Mouse (Mus musculus) cortical plate, adult 2 months (tissue): ENCODE data around the gene Vps4b.

Source experiments
- CTCF ChIP-seq: fragments of 200-500 bp; IDR thresholded peaks from 2 replicates; pipeline ENCODE4 v1.5.1; 2011; ENCODE audit warnings: mild to moderate bottlenecking, control low read depth, low read length; ENCODE audit not compliant: insufficient read depth; ENCODE audit errors: extremely low read depth
- POLR2A ChIP-seq: fragments of 200-500 bp; IDR thresholded peaks from 2 replicates; pipeline ENCODE4 v1.6.1; 2011; ENCODE audit warnings: mild to moderate bottlenecking, low read length, control low read depth; ENCODE audit not compliant: insufficient read depth; ENCODE audit errors: extremely low read depth

DNA sequence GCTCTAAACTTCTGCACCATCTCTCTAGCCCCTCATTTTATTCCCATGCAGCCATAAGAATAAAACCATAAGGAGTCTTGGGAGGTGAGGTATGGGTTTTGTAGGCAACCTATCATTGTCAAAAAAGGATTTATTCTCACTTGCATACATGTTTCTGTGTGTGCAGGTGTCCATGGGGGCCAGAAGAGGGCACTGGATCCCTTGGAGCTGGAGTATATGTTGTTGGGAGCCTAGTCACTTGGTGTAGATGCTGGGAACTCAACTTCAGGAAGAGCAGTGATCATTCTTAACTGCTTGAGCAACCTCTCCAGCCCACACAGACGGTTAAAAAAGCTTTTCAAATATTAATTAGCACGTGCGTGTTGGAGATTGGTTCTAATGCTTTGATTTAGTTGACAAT is 3.4 kb upstream of the Vps4b start:
- TF ChIP-seq POLR2A (no peak), CTCF (no peak)
